In genomic region chr9:56133970-56134369, GRCm38 (mm10) we compare ENCODE assay signal across 11 mouse cellular contexts.
"Had no signal": no experiment of that assay in that cellular context is flagged by ENCODE, and none has a peak within 500 bp of the region (broad histone marks: within the 10 kb centered on the region; RNA-seq: fewer than 3 reads in every experiment).

No protein-coding gene starts in this region.

- ATAC-seq: liver, postnatal 0 days; midbrain, embryonic 13.5 days had no signal

- H3K4me1 ChIP-seq: liver, embryonic 13.5 days; midbrain, embryonic 13.5 days had no signal

- H3K4me3 ChIP-seq: left cerebral cortex, adult 2 months; liver, embryonic 13.5 days; midbrain, embryonic 13.5 days; neural tube, embryonic 15.5 days had no signal

- H3K4me2 ChIP-seq: liver, embryonic 13.5 days; midbrain, embryonic 13.5 days; neural tube, embryonic 15.5 days had no signal

- H3K27me3 ChIP-seq: liver, embryonic 13.5 days; midbrain, embryonic 13.5 days; neural tube, embryonic 15.5 days had no signal

- H3K9me3 ChIP-seq: liver, embryonic 13.5 days; midbrain, embryonic 13.5 days; neural tube, embryonic 15.5 days had no signal

- H3K27ac ChIP-seq: left cerebral cortex, adult 2 months; liver, embryonic 13.5 days; midbrain, embryonic 13.5 days had no signal

- H3K9ac ChIP-seq: liver, embryonic 13.5 days; liver, postnatal 0 days; midbrain, embryonic 13.5 days; neural tube, embryonic 15.5 days had no signal

- DNase-seq: kidney, postnatal 25 days; liver; liver, embryonic 13.5 days; liver, postnatal 0 days; lung, postnatal 36 days; right cerebral cortex, postnatal 25 days; thymus, adult 18-20 months; thymus, postnatal 14 days had no signal
